Mouse (Mus musculus) heart, adult 2 months (tissue): ENCODE measurements at regions not wholly inside any gene's neighbourhood (a gene's known extent, or its start where the extent isn't known, plus 50 kb on each side); places are given as distances from the start of the nearest gene placed in this dataset.

Source experiments
- DNase-seq, 2 experiments: peaks; one replicate each; pipeline ENCODE4 v3.0.0; 2021
- H3K27ac ChIP-seq: fragments of 200-600 bp; 2 replicates; pipeline ENCODE4 v1.8.1; 2022
- H3K27me3 ChIP-seq: fragments of 200-500 bp; 2 replicates; pipeline ENCODE4 v1.6.1; 2012; ENCODE audit warnings: mild to moderate bottlenecking, low read length, inconsistent platforms, mixed read lengths; ENCODE audit not compliant: control insufficient read depth, insufficient read depth
- H3K36me3 ChIP-seq: fragments of 200-500 bp; 2 replicates; pipeline ENCODE4 v1.6.1; 2012; ENCODE audit warnings: low read length, inconsistent platforms; ENCODE audit not compliant: control insufficient read depth, insufficient read depth
- H3K4me1 ChIP-seq: fragments of 200-500 bp; 2 replicates; pipeline ENCODE4 v1.6.1; 2011; ENCODE audit warnings: low read length; ENCODE audit not compliant: control insufficient read depth, insufficient read depth
- H3K4me3 ChIP-seq: fragments of 200-600 bp; 2 replicates; pipeline ENCODE4 v1.8.1; 2022
- H3K79me2 ChIP-seq: fragments of 200-500 bp; replicated peaks from 2 replicates; pipeline ENCODE4 v1.6.1; 2012; ENCODE audit warnings: mild to moderate bottlenecking, inconsistent platforms, low read length, moderate library complexity, mixed read lengths; ENCODE audit not compliant: control insufficient read depth, insufficient read depth
- H3K9ac ChIP-seq: fragments of 200-500 bp; 2 replicates; pipeline ENCODE4 v1.6.1; 2012; ENCODE audit warnings: low read depth, mild to moderate bottlenecking, control low read depth, inconsistent platforms, low read length, mixed read lengths
- CTCF ChIP-seq: fragments of 200-600 bp; IDR thresholded peaks from 2 replicates; pipeline ENCODE4 v1.8.1; 2022; ENCODE audit warnings: antibody characterized with exemption, mild to moderate bottlenecking, moderate library complexity
- EP300 ChIP-seq: fragments of 200-500 bp; IDR thresholded peaks from 2 replicates; pipeline ENCODE4 v1.6.1; 2011; ENCODE audit warnings: low read depth, low read length, control low read depth; ENCODE audit not compliant: insufficient read depth
- POLR2A ChIP-seq: fragments of 200-500 bp; IDR thresholded peaks from 2 replicates; pipeline ENCODE4 v1.6.1; 2011; ENCODE audit warnings: mild to moderate bottlenecking, low read depth, low read length, control low read depth; ENCODE audit not compliant: insufficient read depth
- WGBS: fragments of 180-500 bp; shearing (Covaris S2); methylation state at CpG from one replicate; pipeline ENCODE4 v1.1.7; 2018; 5-methylcytosine and 5-hydroxymethylcytosine counted together
- intact Hi-C: fragments of 180-260 bp; cut with DNase I; formaldehyde crosslinking; loops from one replicate; pipeline ENCODE4 v1.15.1; 2025

GRCm38 (mm10) chr5:106773201-106773934 is 76.3 kb upstream of the Zfp644 start:
- no peak overlapping the region for H3K9ac ChIP-seq
- no peaks in the 10 kb centered on the region for H3K4me1 ChIP-seq
- no peak overlapping the region for H3K4me3 ChIP-seq
- no peaks in the 10 kb centered on the region for H3K79me2 ChIP-seq
- no peak for TF ChIP-seq POLR2A
- TF ChIP-seq EP300 = no peak
- 63% methylated on average over 3 of the region's 3 CpGs for WGBS
- no peaks in the 10 kb centered on the region for H3K27me3 ChIP-seq
- intact Hi-C loops = no loop called here
- H3K36me3 ChIP-seq = no peaks in the 10 kb centered on the region
- no peak overlapping the region for H3K27ac ChIP-seq
- DNase-seq = no peak

GRCm38 (mm10) chr5:106771029-106771428 is 73.9 kb upstream of the Zfp644 start:
- Histone ChIP-seq H3K4me1 (no peaks in the 10 kb centered on the region), H3K36me3 (no peaks in the 10 kb centered on the region), H3K27me3 (no peaks in the 10 kb centered on the region), H3K27ac (no peak overlapping the region), H3K9ac (no peak overlapping the region), H3K79me2 (no peaks in the 10 kb centered on the region), H3K4me3 (no peak overlapping the region)
- DNase-seq = no peak
- TF ChIP-seq EP300 (no peak), CTCF (no peak), POLR2A (no peak)
- 82% methylated on average over 1 of the region's 1 CpGs for WGBS
- intact Hi-C loops = no loop called here

GRCm38 (mm10) chr5:106765335-106765734 is 68.2 kb upstream of the Zfp644 start:
- TF ChIP-seq CTCF = no peak
- TF ChIP-seq POLR2A = no peak
- no peak for TF ChIP-seq EP300
- H3K4me3 ChIP-seq = no peak overlapping the region
- H3K27ac ChIP-seq = no peak overlapping the region
- no peaks in the 10 kb centered on the region for H3K27me3 ChIP-seq
- no peaks in the 10 kb centered on the region for H3K36me3 ChIP-seq
- H3K4me1 ChIP-seq = no peaks in the 10 kb centered on the region
- H3K9ac ChIP-seq = no peak overlapping the region
- no peaks in the 10 kb centered on the region for H3K79me2 ChIP-seq
- 80% methylated on average over 3 of the region's 3 CpGs for WGBS
- DNase-seq = no peak
- intact Hi-C loops = no loop called here

GRCm38 (mm10) chr5:106763283-106763682 is 66.2 kb upstream of the Zfp644 start:
- no peaks in the 10 kb centered on the region for H3K4me1 ChIP-seq
- intact Hi-C loops = no loop called here
- WGBS = 40% methylated on average over 3 of the region's 3 CpGs

GRCm38 (mm10) chr5:106758036-106758435 is 60.9 kb upstream of the Zfp644 start:
- intact Hi-C loops = no loop called here
- 24% methylated on average over 14 of the region's 16 CpGs for WGBS

More at GRCm38 (mm10) chr5:106763283-106763682, 66.2 kb upstream of the Zfp644 start:
- H3K9ac ChIP-seq = no peak overlapping the region
- no peaks in the 10 kb centered on the region for H3K79me2 ChIP-seq
- H3K27ac ChIP-seq = no peak overlapping the region
- no peak for DNase-seq
- H3K36me3 ChIP-seq = no peaks in the 10 kb centered on the region
- no peak overlapping the region for H3K4me3 ChIP-seq
- TF ChIP-seq EP300 = no peak
- TF ChIP-seq CTCF = no peak
- no peak for TF ChIP-seq POLR2A
- no peaks in the 10 kb centered on the region for H3K27me3 ChIP-seq

GRCm38 (mm10) chr5:106757436-106757835 is 60.3 kb upstream of the Zfp644 start:
- no peak for TF ChIP-seq EP300
- TF ChIP-seq CTCF = no peak
- no peak for TF ChIP-seq POLR2A
- 6% methylated on average over 14 of the region's 14 CpGs for WGBS
- Histone ChIP-seq H3K4me1 (no peaks in the 10 kb centered on the region), H3K9ac (no peak overlapping the region), H3K27me3 (no peaks in the 10 kb centered on the region), H3K4me3 (no peak overlapping the region), H3K36me3 (no peaks in the 10 kb centered on the region), H3K27ac (no peak overlapping the region), H3K79me2 (no peaks in the 10 kb centered on the region)
- intact Hi-C loops = no loop called here
- no peak for DNase-seq

More at GRCm38 (mm10) chr5:106758036-106758435, 60.9 kb upstream of the Zfp644 start:
- Histone ChIP-seq H3K79me2 (no peaks in the 10 kb centered on the region), H3K27me3 (no peaks in the 10 kb centered on the region), H3K4me3 (no peak overlapping the region), H3K27ac (no peak overlapping the region), H3K4me1 (no peaks in the 10 kb centered on the region), H3K36me3 (no peaks in the 10 kb centered on the region), H3K9ac (no peak overlapping the region)
- DNase-seq = no peak
- TF ChIP-seq EP300 = no peak
- TF ChIP-seq POLR2A = no peak
- no peak for TF ChIP-seq CTCF
